In the genomic region with DNA sequence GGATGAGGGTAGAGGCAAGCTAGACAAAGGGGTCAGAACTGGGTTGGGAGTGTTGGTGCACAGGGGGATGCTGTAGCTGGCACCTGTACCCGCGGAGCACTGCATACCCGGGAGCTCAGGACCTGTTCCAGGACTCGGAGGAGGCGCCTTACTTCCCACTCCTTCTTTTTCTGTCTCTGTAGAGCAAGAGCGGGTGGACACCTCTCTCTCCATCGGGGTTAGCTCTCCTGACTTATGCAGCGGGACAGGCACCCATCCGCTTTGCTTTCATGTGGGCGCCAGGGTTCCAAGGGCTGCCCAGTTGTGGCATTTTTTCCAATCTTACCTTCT, we compare ENCODE assay signal across 8 mouse cellular contexts. TPM values are rescaled to one million over a fixed set of nuclear protein-coding genes. Genes with fewer than 3 reads are reported as not detected.
DNase-seq lines count a peak whose midpoint lies in the region; ATAC-seq lines count a peak whose summit lies in the region.

No protein-coding gene starts in this region.

- H3K9me3 ChIP-seq in liver, embryonic 13.5 days (replicated peaks), result no peaks in the 10 kb centered on the region

- 3% methylated on average over 10 of the region's 10 CpGs for WGBS in liver, embryonic 13.5 days (ENCODE audit: insufficient replicate concordance)

- no peak overlapping the region for H3K27ac ChIP-seq in liver, embryonic 13.5 days

- H3K4me2 ChIP-seq in liver, embryonic 13.5 days, result peak overlapping the region; percentile 66

- peaks cover 7% of the 10 kb centered on the region for H3K4me1 ChIP-seq in liver, embryonic 13.5 days (replicated peaks)

- DNase-seq in frontal cortex, postnatal 14 days (ENCODE audit: low spot score in 2 of 2), result no peak
- peak; percentile 77 for DNase-seq in right cerebral cortex, adult 18-20 months
- DNase-seq in right cerebral cortex, postnatal 10 days (ENCODE audit: low spot score in 2 of 2), result no peak
- no peak for DNase-seq in liver, embryonic 13.5 days
- no peak for DNase-seq in adrenal gland, adult (ENCODE audit: inconsistent age in 2 of 2, low spot score in 1 of 2)
- DNase-seq in testis, postnatal 14 days (ENCODE audit: low spot score), result no peak
- no peak for DNase-seq in gastrocnemius, postnatal 4 days (ENCODE audit: low spot score in 2 of 2)

- no peak overlapping the region for H3K9ac ChIP-seq in liver, embryonic 13.5 days

- H3K4me3 ChIP-seq in liver, embryonic 13.5 days (replicated peaks), result peak overlapping the region; percentile 49

- no peaks in the 10 kb centered on the region for H3K36me3 ChIP-seq in liver, embryonic 13.5 days

- H3K27me3 ChIP-seq in liver, embryonic 13.5 days, result peaks cover 66% of the 10 kb centered on the region

- peak; percentile 75 for ATAC-seq in frontal cortex, adult (ENCODE audit: low TSS enrichment)
- ATAC-seq in liver, embryonic 13.5 days (ENCODE audit: low read depth), result no peak

RNA-seq across cellular contexts. Expression of a gene that starts 0.6 kb away (rescaled TPM):
- 0.05 and 0.10 TPM in 2 replicates for polyA plus RNA-seq in liver, embryonic 13.5 days (2015; fragmentation: Nextera tagmentation; extraction: Ambion mirVana)
- not detected for total RNA-seq in gastrocnemius, postnatal 4 days (2021)
